Mouse (Mus musculus) heart, embryonic 14.5 days (tissue): ENCODE data around the gene Klhl10. TPM values are rescaled to one million over a fixed set of nuclear protein-coding genes. Genes with fewer than 3 reads are reported as not detected.

Experiments
- ATAC-seq: fragments of 200-750 bp; cut with Nextera tagmentation; 2 replicates; pipeline ENCODE4 v1.8.0; 2017; ENCODE audit warnings: low read depth, moderate TSS enrichment; ENCODE audit not compliant: insufficient number of reproducible peaks, insufficient read depth, low FRiP score
- H3K27ac ChIP-seq, 2 experiments: fragments of 200-500 bp in 1 of 2; fragments of 300-500 bp in 1 of 2; sonication (generic) in 1 of 2; replicated peaks in 1 of 2; 2 replicates each; pipeline ENCODE4 v1.5.1; 2012 to 2014; ENCODE audit warnings: low read depth in 2 of 2, low read length in 2 of 2, control low read depth in 1 of 2, mild to moderate bottlenecking in 1 of 2, mixed read lengths in 1 of 2; ENCODE audit not compliant: control insufficient read depth in 1 of 2, insufficient read depth in 1 of 2
- H3K27me3 ChIP-seq: fragments of 300-500 bp; sonication (generic); 2 replicates; pipeline ENCODE4 v1.6.1; 2014; ENCODE audit warnings: mild to moderate bottlenecking, low read length, control low read depth; ENCODE audit not compliant: control insufficient read depth, insufficient read depth
- H3K36me3 ChIP-seq: fragments of 300-500 bp; sonication (generic); 2 replicates; pipeline ENCODE4 v1.6.1; 2014; ENCODE audit warnings: mild to moderate bottlenecking, control low read depth, low read length, mixed read lengths; ENCODE audit not compliant: control insufficient read depth, insufficient read depth
- H3K4me1 ChIP-seq, 2 experiments: fragments of 200-500 bp in 1 of 2; fragments of 300-500 bp in 1 of 2; sonication (generic) in 1 of 2; 2 replicates each; pipeline ENCODE4 v1.6.1; 2012 to 2014; ENCODE audit warnings: low read length in 2 of 2, control low read depth in 1 of 2, mixed read lengths in 1 of 2; ENCODE audit not compliant: control insufficient read depth in 2 of 2, insufficient read depth in 2 of 2
- H3K4me2 ChIP-seq: fragments of 300-500 bp; sonication (generic); 2 replicates; pipeline ENCODE4 v1.6.1; 2014; ENCODE audit warnings: mild to moderate bottlenecking, low read length
- H3K4me3 ChIP-seq, 2 experiments: fragments of 200-500 bp in 1 of 2; fragments of 300-500 bp in 1 of 2; sonication (generic) in 1 of 2; 2 replicates each; pipeline ENCODE4 v1.5.1; 2012 to 2014; ENCODE audit warnings: low read length in 2 of 2, mild to moderate bottlenecking in 2 of 2, control low read depth in 1 of 2, low read depth in 1 of 2, moderate library complexity in 1 of 2; ENCODE audit not compliant: control insufficient read depth in 1 of 2, insufficient read depth in 1 of 2
- H3K9ac ChIP-seq: fragments of 300-500 bp; sonication (generic); 2 replicates; pipeline ENCODE4 v1.6.1; 2014; ENCODE audit warnings: mild to moderate bottlenecking, low read length
- H3K9me3 ChIP-seq: fragments of 300-500 bp; sonication (generic); 2 replicates; pipeline ENCODE4 v1.6.1; 2016; ENCODE audit warnings: low read length, control low read depth; ENCODE audit not compliant: control insufficient read depth
- WGBS: fragments of 180-500 bp; shearing (Covaris S2); extraction: QIAGEN DNeasy Blood & Tissue Kit; methylation state at CpG from one replicate; pipeline ENCODE4 v1.1.7; 2014; 5-methylcytosine and 5-hydroxymethylcytosine counted together
- polyA plus RNA-seq: library from polyadenylated mRNA; unstranded; fragments of >200 nt; fragmentation: Nextera tagmentation; extraction: Ambion mirVana; gene quantifications from 2 replicates; pipeline ENCODE4 v1.2.1, GENCODE M21; 2014

Klhl10 gene
- polyA plus RNA-seq, 1 experiment from 2014 or later = 0.36 TPM

GRCm38 (mm10) chr11:100402682-100403081, 39.0 kb upstream of the Klhl10 start:
- H3K4me1 ChIP-seq = peaks cover 50 to 62% of the 10 kb centered on the region in 2 experiments
- H3K27me3 ChIP-seq = no peaks in the 10 kb centered on the region
- peak overlapping the region; percentile 57; the same call in 1 of the 2 replicates for H3K9ac ChIP-seq
- WGBS = 43% methylated on average over 2 of the region's 2 CpGs
- H3K36me3 ChIP-seq = peaks cover 5% of the 10 kb centered on the region; the same call in 1 of the 2 replicates
- peak overlapping the region; percentile 78 to 99 for H3K27ac ChIP-seq
- H3K4me2 ChIP-seq = peak overlapping the region; percentile 56
- no peak for ATAC-seq
- H3K9me3 ChIP-seq = no peaks in the 10 kb centered on the region
- no peak overlapping the region for H3K4me3 ChIP-seq

- Histone ChIP-seq H3K27ac (peak overlapping the region; percentile 91 to 99), H3K4me3 (no peak overlapping the region), H3K36me3 (peaks cover 10% of the 10 kb centered on the region), H3K4me1 (peaks cover 48 to 61% of the 10 kb centered on the region in 2 experiments), H3K9ac (no peak overlapping the region; the same call in 1 of the 2 replicates), H3K4me2 (peak overlapping the region; percentile 56), H3K9me3 (no peaks in the 10 kb centered on the region), H3K27me3 (no peaks in the 10 kb centered on the region)
- ATAC-seq = peak; percentile 48; the same call in 1 of the 2 replicates
- WGBS = 10% methylated on average over 10 of the region's 10 CpGs
These were observed 38.1 kb upstream of the Klhl10 start for GRCm38 (mm10) chr11:100403445-100404134.

GRCm38 (mm10) chr11:100404456-100405074, 37.2 kb upstream of the Klhl10 start:
- H3K27me3 ChIP-seq = no peaks in the 10 kb centered on the region
- 93% methylated on average over 3 of the region's 3 CpGs for WGBS
- H3K9ac ChIP-seq = no peak overlapping the region
- H3K9me3 ChIP-seq = no peaks in the 10 kb centered on the region
- H3K36me3 ChIP-seq = peaks cover 19% of the 10 kb centered on the region
- H3K27ac ChIP-seq = peak overlapping the region; percentile 91 to 99
- H3K4me1 ChIP-seq = peaks cover 46 to 56% of the 10 kb centered on the region in 2 experiments
- no peak overlapping the region for H3K4me3 ChIP-seq
- H3K4me2 ChIP-seq = no peak overlapping the region
- no peak for ATAC-seq

GRCm38 (mm10) chr11:100406273-100406672, 35.4 kb upstream of the Klhl10 start:
- H3K9ac ChIP-seq = no peak overlapping the region
- peaks cover 36% of the 10 kb centered on the region for H3K36me3 ChIP-seq
- no peak overlapping the region for H3K27ac ChIP-seq
- H3K4me2 ChIP-seq = no peak overlapping the region
- no peak overlapping the region for H3K4me3 ChIP-seq
- H3K4me1 ChIP-seq = peaks cover 31 to 40% of the 10 kb centered on the region in 2 experiments
- H3K27me3 ChIP-seq = no peaks in the 10 kb centered on the region
- 80% methylated on average over 8 of the region's 8 CpGs for WGBS
- no peaks in the 10 kb centered on the region for H3K9me3 ChIP-seq
- no peak for ATAC-seq

- Histone ChIP-seq H3K9ac (no peak overlapping the region), H3K4me3 (no peak overlapping the region), H3K27ac (no peak overlapping the region), H3K36me3 (peaks cover 45% of the 10 kb centered on the region), H3K4me2 (no peak overlapping the region), H3K9me3 (no peaks in the 10 kb centered on the region), H3K27me3 (no peaks in the 10 kb centered on the region), H3K4me1 (peaks cover 29 to 32% of the 10 kb centered on the region in 2 experiments)
- 84% methylated on average over 5 of the region's 5 CpGs for WGBS
- no peak for ATAC-seq
These were observed 34.6 kb upstream of the Klhl10 start for GRCm38 (mm10) chr11:100406995-100407705.

GRCm38 (mm10) chr11:100408076-100408834, 33.5 kb upstream of the Klhl10 start:
- peaks cover 29 to 32% of the 10 kb centered on the region in 2 experiments for H3K4me1 ChIP-seq
- no peak overlapping the region for H3K9ac ChIP-seq
- no peak overlapping the region for H3K27ac ChIP-seq
- H3K4me2 ChIP-seq = no peak overlapping the region
- H3K4me3 ChIP-seq = no peak overlapping the region
- WGBS = 34% methylated on average over 10 of the region's 10 CpGs
- H3K27me3 ChIP-seq = no peaks in the 10 kb centered on the region
- peak; percentile 49; the same call in 1 of the 2 replicates for ATAC-seq
- H3K36me3 ChIP-seq = peaks cover 51% of the 10 kb centered on the region
- no peaks in the 10 kb centered on the region for H3K9me3 ChIP-seq

- no peak overlapping the region for H3K4me2 ChIP-seq
- H3K4me1 ChIP-seq = peaks cover 28 to 30% of the 10 kb centered on the region in 2 experiments
- WGBS = 89% methylated on average over 12 of the region's 12 CpGs
- H3K27ac ChIP-seq = no peak overlapping the region
- peaks cover 51% of the 10 kb centered on the region for H3K36me3 ChIP-seq
- no peak overlapping the region for H3K9ac ChIP-seq
- no peaks in the 10 kb centered on the region for H3K9me3 ChIP-seq
- H3K4me3 ChIP-seq = no peak overlapping the region
- no peak for ATAC-seq
- no peaks in the 10 kb centered on the region for H3K27me3 ChIP-seq
These were observed 32.8 kb upstream of the Klhl10 start for GRCm38 (mm10) chr11:100408835-100409462.
